Mouse (Mus musculus) c-Kit-positive CD71-positive TER-119-negative erythroid progenitor cells, embryonic 14.5 days (primary cell): ENCODE measurements around the gene Fkbp8.

ENCODE experiments used
- DNase-seq: peaks from one replicate; pipeline ENCODE4 v3.0.0-alpha.2; 2013; ENCODE audit warnings: low read depth

Gene Fkbp8

DNA sequence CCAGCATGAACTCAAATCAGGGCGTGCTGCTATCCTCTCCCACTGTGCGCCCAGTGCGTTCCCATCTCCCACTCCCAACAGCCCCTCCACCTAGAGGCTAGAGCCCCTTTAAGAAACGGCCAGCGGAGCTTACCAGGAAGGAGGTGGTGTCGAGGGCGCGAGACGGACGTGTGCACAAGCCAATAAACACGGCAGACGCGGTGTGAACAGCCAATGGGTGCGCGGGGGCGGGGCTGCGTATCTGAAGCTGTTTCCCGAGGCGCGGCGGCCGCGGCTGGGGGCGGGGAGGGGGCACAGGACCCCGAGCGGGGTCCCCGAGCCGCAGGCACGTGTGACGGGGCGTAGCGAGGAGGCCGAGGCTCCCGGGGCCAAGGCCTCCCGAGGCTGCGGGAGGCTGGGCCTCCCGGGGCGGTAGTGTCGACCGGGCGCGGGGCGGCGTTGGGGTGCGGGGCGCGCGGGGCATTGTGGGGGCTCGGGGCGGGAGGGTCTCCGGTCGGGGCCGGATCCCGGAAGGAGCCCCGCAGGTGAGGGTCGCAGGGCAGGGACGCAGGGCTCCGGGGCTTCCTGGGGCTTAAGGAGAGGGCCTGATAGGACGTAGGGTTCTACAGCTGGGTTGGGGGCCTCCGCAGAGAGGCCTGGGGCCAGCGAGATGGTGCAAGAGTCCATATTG is at the start of gene Fkbp8, which contains the start of gene Kxd1:
Gene Fkbp8, plus strand, starts transcription at position 213 of the 670 bp plus-strand sequence.
Gene Kxd1, minus strand, starts transcription at position 445 of the 670 bp plus-strand sequence.
- peak; percentile 88 for DNase-seq

DNA sequence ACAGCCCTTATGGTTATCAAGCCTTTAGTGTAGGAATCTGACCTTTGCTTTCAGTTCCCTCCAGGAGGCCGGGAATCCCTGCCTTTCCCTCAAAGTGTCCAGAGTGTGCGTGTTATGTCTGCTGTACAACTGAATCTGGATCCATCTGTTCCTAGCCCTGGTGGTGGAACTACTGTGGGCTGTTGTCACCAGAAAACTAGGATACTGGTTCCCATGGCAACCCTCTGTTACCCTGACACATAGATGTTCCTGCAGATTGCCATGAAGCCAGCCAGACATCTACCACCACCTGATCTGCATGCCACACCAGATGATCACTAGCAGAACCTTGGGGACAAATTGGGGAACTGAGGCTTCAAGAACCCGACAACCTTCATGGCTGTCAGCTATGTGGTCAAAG is 45.6 kb upstream of the Fkbp8 start:
- no peak for DNase-seq

DNA sequence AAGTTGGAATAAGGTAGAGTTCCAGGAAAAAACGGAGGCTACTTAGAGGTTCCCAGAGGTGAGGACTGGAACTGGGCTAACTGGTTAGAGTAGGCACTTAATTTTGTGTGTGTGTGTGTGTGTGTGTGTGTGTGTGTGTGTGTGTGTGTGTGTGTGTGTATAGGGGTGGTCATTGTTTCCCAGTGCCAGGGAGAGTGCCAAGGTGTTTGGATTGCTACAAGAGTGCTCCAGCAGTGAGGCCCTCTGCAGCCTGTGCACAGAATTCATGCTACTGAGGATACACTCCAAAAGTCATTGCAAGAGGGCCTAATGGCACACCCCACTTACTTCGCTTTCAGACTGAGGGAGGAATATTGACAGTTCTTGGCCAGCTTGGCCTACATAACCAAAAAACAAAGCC is 44.6 kb upstream of the Fkbp8 start:
- DNase-seq = no peak

DNA sequence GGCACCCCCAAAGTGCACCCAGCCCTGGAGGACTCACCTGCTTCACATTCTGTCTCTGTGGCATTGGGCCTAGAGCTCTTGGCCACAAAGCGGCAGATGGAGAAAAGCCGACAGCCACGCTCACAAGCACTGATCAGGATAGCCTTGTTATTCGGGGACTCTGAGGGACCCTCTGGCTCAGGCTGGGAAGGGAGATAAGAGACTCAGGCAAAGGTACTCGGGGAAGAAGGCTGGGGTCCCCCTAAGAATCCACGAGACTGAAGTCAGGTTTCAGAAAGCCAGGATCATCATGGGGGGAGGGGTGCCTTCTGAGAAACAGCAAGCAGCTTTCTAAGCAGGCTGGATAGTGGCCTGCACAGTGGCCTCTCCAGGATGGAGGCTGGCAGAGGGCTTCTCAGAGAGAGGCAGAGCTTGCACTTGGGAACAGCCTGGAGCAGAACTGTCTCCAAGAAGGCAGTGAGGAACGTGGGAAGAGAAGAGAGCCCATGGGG is 41.3 kb upstream of the Fkbp8 start:
- DNase-seq = no peak

DNA sequence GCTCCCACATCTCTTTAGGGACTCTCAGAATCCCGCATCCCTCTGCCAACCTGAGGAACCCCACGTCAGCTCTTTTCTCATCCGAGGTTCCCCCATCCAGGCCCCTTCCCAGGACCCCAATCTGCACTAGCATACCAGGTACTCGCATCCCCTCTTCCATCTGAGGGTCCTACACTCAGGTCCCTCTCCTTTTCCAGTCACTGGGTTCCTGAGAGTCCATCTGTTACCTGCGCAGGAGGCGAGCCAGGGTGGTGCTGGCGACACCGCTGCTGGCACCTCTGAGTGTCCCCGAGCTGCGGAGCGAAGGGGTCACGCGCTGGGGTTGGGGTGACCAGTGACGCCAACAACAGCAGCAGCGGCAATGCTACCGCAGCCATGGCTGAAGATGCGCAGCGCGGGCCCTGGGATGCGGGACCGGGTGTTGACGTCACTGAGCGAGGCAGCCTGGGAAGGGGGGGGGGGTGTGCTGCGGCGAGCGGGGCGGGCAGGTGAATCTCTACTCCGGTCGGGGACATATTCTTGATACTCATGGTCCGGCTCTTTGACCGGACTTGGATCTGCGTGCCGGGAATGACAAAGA is 40.5 kb upstream of the Fkbp8 start, which contains the start of gene Tmem59l:
Gene Tmem59l, minus strand, starts transcription at position 418 of the 580 bp plus-strand sequence.
- no peak for DNase-seq

DNA sequence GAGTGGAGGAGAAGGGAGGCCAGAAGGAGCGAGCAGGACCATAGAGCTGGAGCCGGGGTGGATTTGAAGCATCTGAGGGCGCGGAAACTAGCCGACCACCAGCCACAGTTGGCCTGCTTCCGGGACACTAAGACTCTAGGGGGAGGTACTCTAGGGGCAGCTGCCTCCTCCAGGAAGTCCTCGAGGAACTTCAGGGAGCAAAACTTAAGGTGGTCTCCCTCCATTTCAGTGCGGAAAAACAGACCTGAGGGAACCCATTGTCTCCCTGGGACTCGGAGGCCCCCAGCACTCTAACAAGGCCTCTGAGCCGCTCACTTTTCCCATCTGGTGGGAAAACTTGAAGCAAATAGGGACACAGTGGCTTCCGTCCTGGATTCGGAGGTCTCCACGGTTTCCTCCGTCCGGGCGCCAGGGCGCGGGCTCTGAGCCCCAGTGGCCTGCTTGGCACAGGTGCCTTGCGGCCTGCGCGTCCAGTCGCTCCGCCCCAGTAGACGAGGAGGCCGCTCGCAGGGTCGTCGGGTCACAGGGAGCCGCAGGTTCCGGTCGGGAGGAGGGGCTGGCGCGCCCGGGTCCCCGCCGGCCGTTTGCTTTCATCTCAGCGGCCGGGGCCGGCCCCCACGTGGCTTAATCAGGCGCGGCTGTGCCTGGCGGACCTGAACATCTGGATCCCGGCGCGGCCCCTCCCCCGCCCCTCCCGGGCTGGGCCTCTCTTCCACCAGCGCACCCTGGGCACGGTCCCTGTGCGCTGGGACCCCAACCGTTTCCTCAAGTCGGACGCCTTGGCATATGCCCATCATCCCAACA is 39.3 kb upstream of the Fkbp8 start:
- no peak for DNase-seq

DNA sequence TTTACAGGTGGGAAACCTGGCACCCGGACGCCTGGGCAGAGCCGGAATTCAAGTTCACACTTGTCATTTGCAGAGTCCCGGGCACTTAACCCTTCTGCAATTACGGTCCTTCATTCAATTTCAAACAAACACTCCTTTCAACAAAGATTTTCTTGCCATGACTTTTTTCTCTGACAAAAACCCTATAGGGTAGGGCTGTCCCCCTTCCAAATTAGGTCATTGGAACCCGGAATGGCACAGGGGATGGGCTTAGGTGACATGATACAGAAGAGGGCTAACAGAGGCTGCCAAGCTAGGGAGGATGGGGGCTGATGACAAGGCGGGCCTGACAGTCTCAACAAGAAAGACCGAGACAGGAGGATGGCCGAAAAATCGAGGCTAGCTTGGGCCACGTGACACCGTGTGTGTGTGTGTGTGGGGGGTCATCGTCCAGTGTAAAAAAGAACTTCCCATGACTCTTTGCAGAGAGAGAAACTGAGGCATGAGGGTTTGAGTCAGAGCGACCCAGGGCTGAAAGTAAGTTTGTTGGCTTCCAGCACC is 38.5 kb upstream of the Fkbp8 start:
- no peak for DNase-seq

DNA sequence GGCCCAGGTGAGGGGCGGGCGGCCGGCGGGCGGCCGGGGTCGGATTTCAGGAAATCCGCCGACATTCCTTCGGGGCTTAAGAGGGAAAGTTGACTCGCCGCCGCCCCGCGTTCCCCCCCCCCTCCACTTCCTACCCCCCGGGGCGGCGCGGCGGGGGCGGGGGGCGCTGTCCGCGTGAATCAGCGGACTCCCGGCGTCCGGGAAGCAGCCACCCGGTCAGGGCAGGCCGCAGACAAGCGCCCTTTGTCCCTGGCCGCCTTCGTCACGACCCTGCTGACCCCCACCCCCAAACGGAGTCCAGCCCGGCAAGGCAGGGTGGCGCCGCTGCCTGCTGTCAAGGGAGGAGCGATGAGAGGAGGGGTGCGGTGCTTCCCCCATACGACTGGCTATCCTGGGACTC is 37.9 kb upstream of the Fkbp8 start:
- no peak for DNase-seq

DNA sequence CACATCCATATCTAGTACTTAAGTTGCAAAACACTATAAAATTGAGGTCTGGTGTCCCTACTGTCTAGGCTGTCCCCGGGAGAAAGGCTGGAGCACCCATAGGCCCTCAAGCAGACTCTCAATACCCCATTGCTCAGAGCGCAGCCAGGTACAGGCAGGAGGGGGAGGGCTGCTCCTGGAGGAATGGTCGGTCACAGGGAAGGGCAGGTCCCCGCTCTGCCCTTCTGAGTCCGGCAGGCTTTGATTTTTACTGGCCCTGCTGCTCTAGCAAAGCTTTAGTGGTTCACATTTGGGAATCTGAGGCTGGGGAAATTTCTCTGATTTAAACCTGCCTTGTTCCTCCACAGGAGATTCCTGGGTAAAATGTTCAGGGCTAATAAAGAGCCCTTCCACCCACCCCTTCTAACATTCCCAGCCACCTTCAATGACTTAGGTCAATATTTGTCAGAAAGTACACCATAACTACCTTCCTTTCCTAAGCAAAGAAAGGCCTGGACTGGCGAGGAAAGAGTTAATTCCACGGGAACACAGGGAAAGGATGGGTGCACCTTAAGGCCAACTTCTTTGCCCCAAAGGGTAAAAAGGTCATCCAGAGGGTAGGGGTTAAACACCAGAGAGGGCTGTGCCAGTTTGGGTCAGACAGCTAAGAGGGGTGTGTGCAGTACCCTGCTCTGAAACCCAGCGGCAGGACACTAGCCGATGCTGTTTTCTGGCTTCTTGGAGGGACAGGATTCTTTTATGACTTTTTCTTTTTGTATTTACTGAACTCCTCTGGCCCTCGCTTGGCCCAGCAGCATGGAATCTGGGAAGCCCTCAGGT is 37.3 kb upstream of the Fkbp8 start:
- DNase-seq = no peak

DNA sequence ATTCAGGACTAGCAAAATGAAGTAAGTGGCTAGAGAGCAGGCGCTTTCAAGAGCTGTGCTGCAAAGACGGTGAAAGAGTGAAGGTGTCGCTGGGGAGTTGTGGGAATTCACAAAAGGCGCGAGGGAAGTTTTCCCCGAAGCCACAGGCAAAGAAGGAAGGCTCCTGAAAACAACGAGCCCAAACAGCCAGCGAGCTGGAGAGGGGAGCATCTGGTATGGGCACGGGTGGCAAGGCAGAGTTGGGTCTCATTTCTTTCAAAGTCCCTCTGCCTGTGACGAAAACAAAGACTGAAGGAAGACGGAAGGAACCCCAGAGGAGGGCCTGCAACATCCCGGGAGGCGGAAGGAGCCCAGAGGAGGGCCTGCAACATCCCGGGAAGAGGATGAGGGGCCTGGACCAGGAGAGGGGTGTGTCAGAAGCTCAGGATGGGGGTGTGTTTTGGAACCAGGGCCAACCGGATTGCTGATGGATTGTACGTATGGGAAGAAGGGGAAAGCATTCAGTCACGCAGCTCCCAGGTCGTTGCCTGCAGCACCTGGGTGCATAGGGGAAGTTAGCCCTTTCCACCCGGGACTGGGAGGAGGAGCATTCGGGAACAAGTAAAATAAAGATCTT is 36.5 kb upstream of the Fkbp8 start:
- DNase-seq = no peak

DNA sequence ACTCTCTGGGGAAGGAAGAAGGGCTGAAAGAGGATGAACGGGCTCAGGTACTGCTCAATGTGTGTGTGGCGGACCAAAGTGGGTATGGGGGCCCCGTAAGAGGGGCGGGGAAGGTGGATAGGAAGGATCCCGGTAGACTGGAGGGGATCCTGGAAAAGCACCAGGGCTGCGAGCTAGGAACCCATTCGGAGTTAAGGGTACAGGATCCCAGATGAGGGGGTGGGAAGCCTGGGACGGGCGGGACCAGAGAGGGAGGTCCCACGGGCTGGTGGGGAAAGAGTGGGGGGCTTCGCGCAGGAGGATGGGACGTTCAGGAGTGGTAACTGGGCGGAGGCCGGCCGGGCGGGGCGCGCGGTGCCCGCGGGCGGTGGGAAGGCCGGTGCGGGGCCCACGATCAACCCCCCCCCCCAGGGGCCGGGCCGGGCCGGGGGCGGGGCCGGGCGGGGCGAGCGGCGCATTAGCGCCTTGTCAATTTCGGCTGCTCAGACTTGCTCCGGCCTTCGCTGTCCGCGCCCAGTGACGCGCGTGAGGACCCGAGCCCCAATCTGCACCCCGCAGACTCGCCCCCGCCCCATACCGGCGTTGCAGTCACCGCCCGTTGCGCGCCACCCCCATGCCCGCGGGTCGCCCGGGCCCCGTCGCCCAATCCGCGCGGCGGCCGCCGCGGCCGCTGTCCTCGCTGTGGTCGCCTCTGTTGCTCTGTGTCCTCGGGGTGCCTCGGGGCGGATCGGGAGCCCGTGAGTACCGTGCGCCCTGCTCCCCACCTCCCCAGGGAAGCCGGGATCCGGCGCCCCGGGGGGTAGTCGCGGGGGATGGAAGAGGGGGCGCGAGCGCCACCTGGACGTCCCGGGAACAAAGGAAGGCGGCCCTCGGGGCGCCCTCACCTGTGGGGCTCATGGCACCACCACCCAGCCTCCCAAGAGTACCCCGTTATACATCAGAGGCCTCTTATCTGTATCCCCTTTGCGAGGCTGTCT is 34.6 kb upstream of the Fkbp8 start, which contains the start of gene Crlf1:
Gene Crlf1, plus strand, starts transcription at position 495 of the 977 bp plus-strand sequence.
- no peak for DNase-seq

DNA sequence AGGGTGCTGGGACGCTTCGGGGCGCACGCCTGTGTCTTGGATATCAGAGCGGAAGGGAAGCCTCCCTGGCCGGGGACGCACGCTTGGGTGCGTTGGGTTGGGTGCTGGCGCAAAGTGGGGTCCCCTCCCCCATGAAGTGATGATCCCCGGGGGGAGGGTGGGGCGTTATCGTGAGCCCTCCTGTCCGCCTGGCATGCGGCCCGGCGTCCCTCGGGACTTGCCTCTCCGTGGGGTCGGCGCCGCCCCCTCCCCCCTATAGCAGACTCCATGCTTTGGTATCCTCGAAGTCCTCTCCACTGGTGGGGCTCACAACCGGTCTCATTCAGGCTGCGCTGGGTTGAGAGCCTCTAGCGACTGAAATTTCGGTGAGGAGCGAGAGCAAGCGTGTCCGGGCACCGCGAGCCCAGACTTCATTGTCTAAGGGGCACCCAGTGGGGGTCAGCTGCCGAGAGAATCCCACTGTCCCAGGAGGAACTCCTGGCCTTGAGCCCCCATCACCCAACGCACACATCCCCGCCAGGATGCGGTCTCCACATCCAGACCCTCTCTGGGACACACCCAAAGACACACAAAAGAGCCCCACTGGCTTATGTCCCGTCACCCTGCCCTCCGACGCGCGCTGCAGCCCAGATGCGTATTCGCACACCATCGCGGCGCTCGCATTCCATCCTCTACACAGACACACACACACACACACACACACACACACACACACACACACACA is 33.7 kb upstream of the Fkbp8 start:
- no peak for DNase-seq

DNA sequence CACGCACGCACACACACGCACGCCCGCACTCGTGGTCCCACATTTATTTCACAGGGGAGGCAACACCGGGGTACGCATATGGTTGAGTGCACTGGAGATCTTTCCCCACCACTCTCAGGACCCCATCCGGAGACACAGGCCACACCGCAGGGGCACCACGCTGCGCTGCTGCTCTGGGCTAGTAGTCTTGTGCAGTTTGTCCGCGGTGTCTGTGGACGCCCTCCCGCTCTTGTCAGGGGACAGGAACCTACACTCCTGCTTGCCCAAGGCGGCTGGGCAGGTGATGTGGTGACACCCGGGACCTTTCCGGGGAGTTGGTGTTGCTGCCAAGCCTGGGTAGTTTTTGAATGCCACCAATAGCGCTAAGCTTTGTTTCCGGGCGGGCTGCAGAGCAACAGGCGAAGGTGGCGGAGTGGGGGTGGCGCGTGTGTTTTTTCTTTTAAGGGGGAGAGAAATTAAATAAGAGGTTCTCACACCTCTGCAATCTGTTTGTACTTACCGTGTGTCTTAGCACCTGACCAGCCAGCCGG is 33.0 kb upstream of the Fkbp8 start:
- no peak for DNase-seq

DNA sequence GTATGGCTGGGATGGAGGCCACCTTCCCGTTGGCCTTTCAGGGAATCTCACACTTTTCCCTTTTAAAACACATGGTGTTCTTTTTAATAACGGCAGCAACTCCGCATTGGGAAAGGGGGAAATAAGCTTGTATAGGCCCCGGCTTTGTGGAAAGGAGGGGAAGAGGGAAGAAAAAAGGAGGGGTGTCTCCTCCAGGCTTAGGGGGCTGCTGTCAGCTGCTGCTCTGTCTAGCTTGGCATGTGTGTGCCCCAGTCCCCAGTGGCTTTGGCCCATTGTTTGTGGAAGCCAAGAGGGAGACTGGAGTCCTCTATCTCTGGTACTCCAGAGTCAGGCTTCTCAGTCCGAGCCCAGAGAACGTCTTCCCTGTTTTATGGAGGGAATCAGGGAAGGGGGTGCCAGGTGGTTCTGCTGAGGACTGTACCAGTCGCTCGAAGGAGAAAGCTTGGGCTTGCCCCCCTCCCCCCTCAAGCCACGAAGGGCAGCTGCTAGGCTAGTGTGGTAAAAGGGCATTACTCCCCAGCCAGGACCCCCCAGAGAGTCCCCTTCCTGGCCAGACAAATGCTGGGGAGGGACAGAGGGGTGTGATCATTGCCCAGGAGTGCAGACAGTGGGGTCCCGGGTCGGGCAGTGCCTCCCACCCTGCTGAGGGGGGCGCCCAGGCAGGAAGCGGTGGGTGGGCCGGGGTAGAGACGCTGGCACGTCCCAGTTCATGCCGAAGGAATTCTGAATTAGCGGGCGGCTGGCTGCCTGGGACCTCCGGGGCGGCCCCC is 32.3 kb upstream of the Fkbp8 start:
- no peak for DNase-seq

DNA sequence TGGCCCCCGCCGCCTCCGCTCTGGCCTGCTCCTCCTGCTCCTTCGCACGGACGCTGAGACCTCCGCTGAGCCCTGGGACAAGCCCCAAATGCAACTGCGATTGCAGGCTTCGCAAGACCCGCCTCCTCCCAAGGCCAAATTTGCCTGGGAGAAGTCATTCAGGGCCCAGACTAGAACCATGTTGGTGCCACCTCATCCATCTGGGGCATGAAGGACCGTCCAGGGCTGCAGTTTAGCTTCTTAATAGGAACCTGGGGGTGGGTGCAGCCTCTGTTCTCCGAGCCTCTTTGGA is 31.8 kb upstream of the Fkbp8 start:
- no peak for DNase-seq

DNA sequence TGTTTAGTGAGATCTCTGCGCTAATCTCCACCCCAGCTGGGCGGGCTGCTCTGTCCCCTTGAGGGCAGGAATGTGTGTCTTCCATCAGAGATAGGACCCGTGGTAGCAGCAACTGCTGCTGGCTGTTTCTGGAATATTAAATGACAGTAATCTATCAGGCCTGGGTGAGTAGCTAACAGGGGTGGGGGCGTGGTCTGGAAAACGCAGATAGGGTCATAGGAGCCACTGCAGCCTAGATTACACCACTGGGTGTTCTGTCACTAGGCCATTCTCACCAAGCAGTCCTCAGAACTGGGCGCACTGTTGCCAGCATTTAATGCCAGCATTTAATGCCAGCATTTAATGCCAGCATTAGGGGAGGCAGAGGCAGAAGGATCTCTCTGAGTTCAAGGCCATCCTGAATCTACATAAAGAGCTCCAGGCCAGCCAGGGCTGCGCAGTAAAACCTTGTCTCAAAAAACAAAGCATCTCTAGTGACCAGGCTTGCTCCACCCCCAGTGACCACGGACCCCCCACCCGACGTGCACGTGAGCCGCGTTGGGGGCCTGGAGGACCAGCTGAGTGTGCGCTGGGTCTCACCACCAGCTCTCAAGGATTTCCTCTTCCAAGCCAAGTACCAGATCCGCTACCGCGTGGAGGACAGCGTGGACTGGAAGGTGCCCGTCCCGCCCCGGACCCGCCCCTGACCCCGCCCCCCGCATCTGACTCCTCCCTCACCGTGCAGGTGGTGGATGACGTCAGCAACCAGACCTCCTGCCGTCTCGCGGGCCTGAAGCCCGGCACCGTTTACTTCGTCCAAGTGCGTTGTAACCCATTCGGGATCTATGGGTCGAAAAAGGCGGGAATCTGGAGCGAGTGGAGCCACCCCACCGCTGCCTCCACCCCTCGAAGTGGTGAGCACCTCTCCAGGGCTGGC is 26.9 kb upstream of the Fkbp8 start:
- DNase-seq = peak; percentile 75

DNA sequence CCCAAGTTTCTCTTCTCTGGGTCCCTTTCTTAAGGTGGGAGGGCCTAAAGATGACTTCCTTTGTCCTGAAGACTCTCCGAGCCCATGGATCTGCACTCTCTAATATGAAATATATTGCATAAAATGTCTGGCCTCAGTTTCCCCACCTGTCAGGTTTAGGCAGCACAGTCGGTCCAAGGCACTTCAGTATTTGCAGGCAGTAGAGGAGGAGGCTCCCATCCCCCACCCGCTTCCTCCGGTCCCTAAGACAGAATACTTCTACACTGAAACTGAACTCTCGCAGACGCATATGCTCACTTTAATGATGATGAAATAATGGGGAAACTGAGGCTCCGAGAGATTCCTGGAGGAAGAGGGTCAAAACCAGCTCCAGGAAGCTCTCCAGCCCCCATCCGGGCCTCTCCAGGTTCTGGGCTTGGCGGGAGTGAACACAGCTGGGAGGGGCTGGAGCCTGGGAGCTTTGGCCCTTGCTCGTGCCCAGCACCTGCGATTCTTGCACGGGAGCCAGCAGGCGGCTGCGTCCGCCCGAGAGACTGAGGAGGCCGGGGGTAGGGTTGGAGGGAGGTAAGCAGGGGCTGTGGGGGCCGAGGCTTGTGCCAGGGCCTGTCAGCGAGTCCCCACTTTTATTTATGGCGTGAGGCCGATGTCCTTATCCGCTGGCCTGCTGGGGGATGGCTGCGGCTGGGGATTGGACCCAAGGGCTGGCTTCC is 25.5 kb upstream of the Fkbp8 start:
- no peak for DNase-seq
